Mouse (Mus musculus) E14TG2a.4 (cell line): ENCODE data around the gene 9330182L06Rik.

Experiments used
- CTCF ChIP-seq: conservative IDR thresholded peaks from 2 replicates; pipeline ENCODE4 v1.5.1; 2014; ENCODE audit warnings: low read length
- NANOG ChIP-seq: IDR thresholded peaks from 2 replicates; pipeline ENCODE4 v1.6.1; 2014; ENCODE audit warnings: borderline replicate concordance, low read length, mixed read lengths

DNA sequence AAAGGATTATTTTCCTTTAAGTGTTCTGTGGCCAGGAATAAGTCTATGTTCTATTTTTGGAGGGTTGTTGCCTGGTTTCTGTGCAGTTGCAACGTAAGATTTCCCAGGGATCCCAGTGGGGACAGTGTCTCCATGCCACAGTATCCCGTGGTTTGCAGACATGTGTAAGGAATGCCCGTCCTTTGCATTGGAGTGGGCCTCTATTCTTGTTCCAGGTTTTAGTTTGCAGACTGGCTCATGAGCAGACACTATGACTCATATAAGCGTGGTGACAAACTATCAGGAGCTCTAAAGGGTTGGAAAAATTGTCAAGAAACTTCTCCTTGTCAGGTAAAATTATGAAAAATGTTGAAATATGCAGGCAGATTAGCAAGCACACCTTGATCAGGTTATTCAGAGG, 107.4 kb downstream of the 9330182L06Rik start:
- TF ChIP-seq CTCF, result no peak
- TF ChIP-seq NANOG, result no peak
